Mouse (Mus musculus) Patski (cell line): ENCODE results near the gene Cmtm2a. TPM values are rescaled to one million over a fixed set of nuclear protein-coding genes. Genes with fewer than 3 reads are reported as not detected.
"Not testable (repeated sequence)": the region's sequence is repeated elsewhere in the genome, so short reads cannot be mapped to it uniquely, and the experiment has no call there.

Experiments used
- ATAC-seq: fragments of 100-300 bp; one replicate; pipeline ENCODE4 v1.8.0; 2021
- CTCF ChIA-PET: fragments of 350-600 bp; sonication (Branson Sonifier 250); formaldehyde crosslinking; loops from one replicate; lab custom pipeline; 2022; ENCODE audit warnings: inconsistent platforms; lab: Charles Lee
- POLR2A ChIA-PET: fragments of 350-600 bp; sonication (Branson Sonifier 250); formaldehyde crosslinking; loops from one replicate; lab custom pipeline; 2022; ENCODE audit warnings: antibody characterized with exemption, inconsistent platforms; lab: Charles Lee
- DNase-seq: peaks from one replicate; pipeline ENCODE4 v3.0.0-alpha.2; 2011; ENCODE audit warnings: low read depth, low spot score
- H3K27me3 ChIP-seq: fragments of 371-371 bp; one replicate; pipeline ENCODE4 v1.5.1; 2021
- CTCF ChIP-seq: fragments of 100-300 bp; IDR thresholded peaks from one replicate; pipeline ENCODE4 v1.5.1; 2021
- in situ Hi-C: fragments of 300-500 bp; cut with MboI; formaldehyde crosslinking; loops from 3 replicates; pipeline ENCODE4 v1.11.1; 2018; ENCODE audit warnings: low pct_unique_long_range_greater_than_20kb, mixed read lengths
- polyA plus RNA-seq: library from polyadenylated mRNA; unstranded; gene quantifications from one replicate; pipeline ENCODE4 v1.2.3, GENCODE M21; 2021

Gene Cmtm2a
- polyA plus RNA-seq, 1 experiment from 2014 or later, result not detected

DNA sequence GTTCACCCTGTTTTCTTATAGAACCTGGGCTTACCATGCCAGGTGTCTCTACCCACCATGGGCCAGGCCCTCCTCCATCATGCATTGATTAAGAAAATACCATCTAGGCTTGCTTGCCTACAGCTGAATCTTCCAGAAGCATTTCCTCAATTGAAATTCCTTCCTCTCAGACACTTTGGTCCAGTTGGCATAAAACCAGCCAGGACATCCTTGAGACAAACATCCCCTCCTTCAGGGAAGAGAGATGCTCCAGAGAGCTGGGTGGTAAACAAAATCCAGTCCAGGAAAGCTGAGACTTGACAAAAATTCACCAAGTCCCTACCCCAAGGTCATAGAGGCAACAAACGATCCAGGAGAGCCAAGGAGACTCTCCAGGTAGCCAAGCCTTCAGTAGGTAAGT is 41.2 kb upstream of the Cmtm2a start:
- TF ChIP-seq CTCF, result no peak
- ATAC-seq, result no peak
- DNase-seq, result no peak
- ChIA-PET POLR2A (no interaction called here), CTCF (interaction anchor here (1.0 to 1.4 kb wide), 2 partner anchors 8 to 10 kb away, joined by 3 read pairs; no protein-coding TSS in a partner anchor)
- in situ Hi-C loops, result loop anchor here (25.0 kb wide), 1 partner anchor 228 kb away; no protein-coding TSS in a partner anchor
- H3K27me3 ChIP-seq, result peaks cover 12% of the 10 kb centered on the region

- ChIA-PET POLR2A (no interaction called here), CTCF (interaction anchor here (1.0 to 1.4 kb wide), 2 partner anchors 9 to 11 kb away, joined by 3 read pairs; no protein-coding TSS in a partner anchor)
- ATAC-seq (no peak), DNase-seq (no peak)
- peaks cover 14% of the 10 kb centered on the region for H3K27me3 ChIP-seq
- no peak for TF ChIP-seq CTCF
- in situ Hi-C loops, result loop anchor here (25.0 kb wide), 1 partner anchor 229 kb away; no protein-coding TSS in a partner anchor
Measured at GRCm38 (mm10) chr8:104333786-104334185, 40.8 kb upstream of the Cmtm2a start.

DNA sequence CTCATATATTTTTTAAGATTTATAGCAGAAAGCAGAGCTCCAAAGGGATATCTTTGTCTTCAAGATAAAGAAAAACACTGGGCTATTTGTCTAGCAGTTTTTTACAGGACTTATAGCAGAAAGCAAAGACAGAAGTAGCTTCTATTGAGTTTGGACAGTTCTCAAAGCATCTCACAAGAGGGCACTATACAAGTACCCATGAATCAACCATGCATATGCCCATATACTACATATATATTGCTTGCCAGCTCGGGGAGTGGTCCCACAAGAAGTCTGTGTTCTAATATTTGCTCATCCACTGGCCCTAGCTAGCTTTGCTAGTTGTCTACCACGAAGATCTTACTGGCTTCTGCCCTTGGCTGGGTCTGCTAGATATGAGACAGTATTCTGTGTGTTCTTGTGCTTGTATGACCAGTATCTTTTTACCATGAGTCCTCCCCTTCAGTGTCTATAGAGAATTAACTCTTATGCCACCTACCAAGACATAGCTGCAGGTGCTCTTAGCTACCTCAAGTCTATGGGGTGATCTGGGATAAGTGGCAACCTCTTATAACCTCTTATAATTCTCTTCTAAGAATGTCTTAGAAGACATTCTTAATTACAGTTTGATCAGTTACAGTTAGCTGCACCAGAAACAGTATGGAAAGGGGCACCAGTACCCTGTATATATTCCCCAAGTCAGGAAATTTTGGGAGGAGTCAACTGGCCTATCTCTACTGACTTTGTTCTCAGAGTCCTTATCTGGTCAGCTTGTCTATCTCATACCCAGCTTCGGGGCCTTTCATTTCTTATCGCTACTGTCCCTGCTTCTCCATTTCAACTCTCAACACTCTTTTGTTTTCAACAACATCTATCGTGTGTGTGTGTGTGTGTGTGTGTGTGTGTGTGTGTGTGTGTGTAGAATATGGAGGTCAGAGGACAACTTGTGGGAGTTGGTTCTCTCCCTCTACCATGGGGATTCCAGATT is 40.0 kb upstream of the Cmtm2a start:
- ATAC-seq, result no peak
- peak; percentile 13 for TF ChIP-seq CTCF
- CTCF ChIA-PET, result interaction anchor here (1.0 to 1.4 kb wide), 2 partner anchors 10 to 82 kb away, joined by 3 read pairs; no protein-coding TSS in a partner anchor

DNA sequence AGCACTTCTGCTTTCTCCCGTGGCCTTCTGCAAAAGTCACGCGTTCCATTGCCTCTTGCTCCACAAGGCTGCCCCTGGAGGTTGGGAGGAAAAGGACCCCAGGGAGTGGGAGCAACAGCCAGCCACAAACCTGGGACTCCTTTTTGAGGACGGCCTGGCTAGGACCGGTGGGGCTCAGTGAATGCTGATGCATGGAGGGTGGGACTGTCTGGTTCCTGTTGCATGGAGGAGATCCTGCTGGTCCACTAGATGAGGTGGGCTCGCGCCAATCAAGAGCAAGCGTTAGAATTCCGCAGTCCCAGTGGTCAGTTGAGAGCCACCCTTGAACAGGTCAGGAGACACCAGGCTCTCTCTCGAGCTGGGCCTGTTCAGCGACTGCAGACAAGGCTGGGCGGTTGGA is 28.9 kb upstream of the Cmtm2a start, which contains the start of gene Cmtm2b:
TSS of gene Cmtm2b (plus strand) at position 301 of the 400 bp plus-strand sequence.
- POLR2A ChIA-PET, result interaction anchor here (0.7 kb wide), 2 partner anchors 25 to 740 kb away, joined by 3 read pairs; no protein-coding TSS in a partner anchor
- in situ Hi-C loops, result loop anchor here (25.0 kb wide), 1 partner anchor 615 kb away; the partner anchor contains the start of genes Ces2e and Ces2f
- peaks cover 29% of the 10 kb centered on the region for H3K27me3 ChIP-seq
- DNase-seq, CTCF ChIA-PET, ATAC-seq: not testable (repeated sequence)

More for the DNA sequence above, 40.0 kb upstream of the Cmtm2a start:
- peaks cover 16% of the 10 kb centered on the region for H3K27me3 ChIP-seq
- no peak for DNase-seq
- in situ Hi-C loops, result loop anchor here (25.0 kb wide), 1 partner anchor 229 kb away; no protein-coding TSS in a partner anchor
- POLR2A ChIA-PET, result no interaction called here

DNA sequence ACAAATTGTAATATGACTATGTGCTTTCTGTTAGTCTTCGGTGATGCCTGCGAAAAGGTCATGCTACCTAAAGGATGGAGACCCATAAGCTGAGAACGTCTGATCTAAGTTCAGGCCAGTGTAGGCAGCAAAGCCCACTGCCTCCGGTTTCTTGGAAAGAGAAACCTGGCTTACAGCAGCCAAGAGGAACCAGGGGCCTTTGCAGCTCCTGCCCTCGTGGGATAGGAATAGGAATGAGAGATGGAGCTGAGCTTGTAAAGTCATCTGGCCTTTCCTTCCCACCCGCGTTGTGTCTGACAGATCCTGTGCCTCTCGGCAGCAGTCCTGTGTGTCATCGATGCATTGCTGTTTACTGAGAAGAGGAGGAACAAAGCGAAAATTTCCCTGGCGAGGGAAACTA is 28.3 kb upstream of the Cmtm2a start, which contains the start of gene Gm11020:
TSS of gene Gm11020 (plus strand) at position 301 of the 400 bp plus-strand sequence.
- ATAC-seq, POLR2A ChIA-PET, CTCF ChIA-PET, DNase-seq: not testable (repeated sequence)
- H3K27me3 ChIP-seq, result peaks cover 34% of the 10 kb centered on the region
- in situ Hi-C loops, result loop anchor here (25.0 kb wide), 1 partner anchor 616 kb away; the partner anchor contains the start of genes Ces2e and Ces2f

DNA sequence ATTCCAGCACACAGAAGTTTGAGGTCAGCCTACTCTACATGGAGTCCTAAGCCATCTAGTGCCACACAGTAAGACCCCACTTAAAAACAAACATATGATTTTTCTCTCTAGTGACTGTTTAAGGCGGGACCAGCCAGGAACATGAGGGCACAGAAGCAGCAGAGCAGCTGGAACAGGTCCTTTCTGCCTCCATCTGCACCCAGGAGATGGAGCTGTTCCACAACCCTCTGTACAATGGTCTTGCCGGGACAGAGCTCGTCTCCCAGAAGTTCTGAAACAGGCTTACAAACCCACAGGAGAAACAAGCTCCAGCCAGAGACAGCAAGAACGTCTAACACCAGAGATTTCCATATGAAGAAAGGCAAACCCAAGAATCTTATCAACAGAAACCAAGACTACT is 20.3 kb upstream of the Cmtm2a start:
- peaks cover 28% of the 10 kb centered on the region for H3K27me3 ChIP-seq
- TF ChIP-seq CTCF, result peak; percentile 26
- in situ Hi-C loops, result loop anchor here (25.0 kb wide), 1 partner anchor 624 kb away; the partner anchor contains the start of genes Ces2e and Ces2f
- DNase-seq (no peak), ATAC-seq (no peak)
- ChIA-PET POLR2A (no interaction called here), CTCF (no interaction called here)

GRCm38 (mm10) chr8:104312023-104312422 is 19.0 kb upstream of the Cmtm2a start:
- in situ Hi-C loops, result loop anchor here (25.0 kb wide), 1 partner anchor 625 kb away; the partner anchor contains the start of genes Ces2e and Ces2f
- POLR2A ChIA-PET, CTCF ChIA-PET, ATAC-seq, DNase-seq: not testable (repeated sequence)
- peaks cover 28% of the 10 kb centered on the region for H3K27me3 ChIP-seq

- CTCF ChIA-PET, DNase-seq, ATAC-seq, POLR2A ChIA-PET: not testable (repeated sequence)
- in situ Hi-C loops, result loop anchor here (5.0 to 25.0 kb wide), 2 partner anchors 42 to 628 kb away; partner anchors contain the start of genes Ces2e and Ces2f
- peaks cover 13% of the 10 kb centered on the region for H3K27me3 ChIP-seq
Measured at GRCm38 (mm10) chr8:104309441-104310155, 16.6 kb upstream of the Cmtm2a start, which contains the start of the genes Gm45711 and Cmtm1. Gene Gm45711 (minus strand): TSS chr8:104310081. Gene Cmtm1 (minus strand): TSS chr8:104310145.

DNA sequence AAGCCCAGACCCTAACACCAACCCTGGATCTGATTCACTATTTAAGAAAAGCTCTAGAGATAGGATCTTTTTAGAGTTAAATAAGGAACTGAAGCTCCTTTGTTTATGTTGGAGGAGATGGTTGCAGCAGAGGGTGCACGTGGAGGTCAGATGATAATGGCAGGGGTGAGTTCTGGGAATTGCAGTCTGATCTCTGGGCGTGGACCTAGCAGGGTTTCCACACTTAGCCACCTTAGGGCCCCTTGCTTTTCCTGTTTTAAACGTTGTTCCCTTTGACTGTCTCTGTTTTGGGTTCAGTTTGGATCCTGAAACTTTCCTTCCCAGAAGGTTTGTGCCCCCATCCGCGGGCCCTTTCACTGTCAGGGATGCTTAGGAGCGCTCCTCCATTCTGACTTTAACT is 15.4 kb upstream of the Cmtm2a start:
- peaks cover 16% of the 10 kb centered on the region for H3K27me3 ChIP-seq
- in situ Hi-C loops, result loop anchor here (5.0 to 25.0 kb wide), 2 partner anchors 41 to 629 kb away; partner anchors contain the start of genes Ces2e and Ces2f

More for the DNA sequence above, 15.4 kb upstream of the Cmtm2a start:
- CTCF ChIA-PET, ATAC-seq, POLR2A ChIA-PET, DNase-seq: not testable (repeated sequence)
